Comparison of ENCODE assay signal across 10 mouse cellular contexts in genomic region chr17:84707407-84707806, GRCm38 (mm10). TPM values are rescaled to one million over a fixed set of nuclear protein-coding genes. Genes with fewer than 3 reads are reported as not detected.
DNase-seq lines count a peak whose midpoint lies in the region; ATAC-seq and TF ChIP-seq lines count a peak whose summit lies in the region.
"Had no signal": no experiment of that assay in that cellular context is flagged by ENCODE, and none has a peak within 500 bp of the region (broad histone marks: within the 10 kb centered on the region; RNA-seq: fewer than 3 reads in every experiment).

No protein-coding gene starts in this region.

- ATAC-seq in liver, embryonic 14.5 days (ENCODE audit: insufficient read depth) = no peak
- no peak for ATAC-seq in liver, embryonic 11.5 days (replicated peaks; ENCODE audit: low FRiP score)
- ATAC-seq: midbrain, embryonic 15.5 days had no signal

- no peaks in the 10 kb centered on the region for H3K79me2 ChIP-seq in heart, adult 2 months (replicated peaks; ENCODE audit: control insufficient read depth, insufficient read depth, low read length)

- WGBS in heart, adult 2 months = 71% methylated on average over 4 of the region's 4 CpGs
- 69% methylated on average over 4 of the region's 4 CpGs for WGBS in liver, embryonic 14.5 days (ENCODE audit: insufficient replicate concordance)
- WGBS in liver, embryonic 11.5 days = 66% methylated on average over 4 of the region's 4 CpGs

- no peaks in the 10 kb centered on the region for H3K36me3 ChIP-seq in heart, adult 2 months (ENCODE audit: control insufficient read depth, insufficient read depth, low read length)
- peaks cover 14% of the 10 kb centered on the region for H3K36me3 ChIP-seq in liver, embryonic 14.5 days (replicated peaks; ENCODE audit: control insufficient read depth, insufficient read depth, low read depth)
- peaks cover 24% of the 10 kb centered on the region for H3K36me3 ChIP-seq in liver, embryonic 11.5 days (ENCODE audit: control insufficient read depth, insufficient read depth, low read length)
- H3K36me3 ChIP-seq in E14TG2a.4 (ENCODE audit: insufficient read depth, low read length) = peaks cover 69% of the 10 kb centered on the region
- H3K36me3 ChIP-seq: midbrain, embryonic 15.5 days had no signal

- H3K4me3 ChIP-seq in heart, adult 2 months = no peak overlapping the region
- no peak overlapping the region for H3K4me3 ChIP-seq in liver, embryonic 14.5 days (ENCODE audit: insufficient read depth in 1 of 2, low read depth in 2 of 2, low read length in 2 of 2)
- no peak overlapping the region for H3K4me3 ChIP-seq in liver, embryonic 11.5 days (ENCODE audit: low read depth, low read length)
- H3K4me3 ChIP-seq in E14TG2a.4 (replicated peaks; ENCODE audit: low read length) = no peak overlapping the region
- H3K4me3 ChIP-seq in cortical plate, adult 2 months (ENCODE audit: insufficient read depth, low read length) = no peak overlapping the region
- H3K4me3 ChIP-seq: embryonic facial prominence, embryonic 13.5 days; midbrain, embryonic 15.5 days had no signal

- TF ChIP-seq CTCF in heart, adult 2 months (IDR thresholded peaks at IDR 0.05) = peak; percentile 62
- TF ChIP-seq CTCF in liver, embryonic 14.5 days (IDR thresholded peaks at IDR 0.05; ENCODE audit: low read depth) = peak; percentile 56
- peak; percentile 76 for TF ChIP-seq CTCF in E14TG2a.4 (conservative IDR thresholded peaks at IDR 0.05; ENCODE audit: low read length)
- 0 out of 2 replicates have a peak, but pooled peaks have one; percentile 22 for TF ChIP-seq CTCF in cortical plate, adult 2 months (IDR thresholded peaks at IDR 0.05; ENCODE audit: extremely low read depth, insufficient read depth, low read length)

- no peak overlapping the region for H3K4me2 ChIP-seq in liver, embryonic 14.5 days (ENCODE audit: low read depth)
- no peak overlapping the region for H3K4me2 ChIP-seq in liver, embryonic 11.5 days
- H3K4me2 ChIP-seq: embryonic facial prominence, embryonic 13.5 days; midbrain, embryonic 15.5 days had no signal

- no peaks in the 10 kb centered on the region for H3K4me1 ChIP-seq in heart, adult 2 months (ENCODE audit: control insufficient read depth, insufficient read depth, low read length)
- no peaks in the 10 kb centered on the region for H3K4me1 ChIP-seq in liver, embryonic 14.5 days (replicated peaks; ENCODE audit: control insufficient read depth in 2 of 2, insufficient read depth in 2 of 2, low read length in 1 of 2)
- H3K4me1 ChIP-seq in liver, embryonic 11.5 days (replicated peaks; ENCODE audit: control insufficient read depth, insufficient read depth, low read length) = no peaks in the 10 kb centered on the region
- peaks cover 46% of the 10 kb centered on the region for H3K4me1 ChIP-seq in E14TG2a.4 (replicated peaks; ENCODE audit: low read depth, low read length)
- no peaks in the 10 kb centered on the region for H3K4me1 ChIP-seq in cortical plate, adult 2 months (ENCODE audit: control insufficient read depth, insufficient read depth, low read length)

- intact Hi-C loops in heart, adult 2 months (cut with DNase I) = loop anchor here (10.0 kb wide), 1 partner anchor 233 kb away; no protein-coding TSS in a partner anchor
- intact Hi-C loops in gastrocnemius, postnatal 36 days (cut with DNase I) = no loop called here

- no peak for DNase-seq in heart, adult 2 months
- DNase-seq in heart, adult 9 months (ENCODE audit: low spot score in 2 of 2) = no peak
- DNase-seq in liver, embryonic 14.5 days (ENCODE audit: low read depth in 3 of 3, low spot score in 3 of 3) = no peak
- no peak for DNase-seq in liver, embryonic 11.5 days (ENCODE audit: low spot score)
- DNase-seq in right cerebral cortex, adult 18-20 months = no peak
- no peak for DNase-seq in gastrocnemius, postnatal 36 days

- H3K27ac ChIP-seq in heart, adult 2 months = no peak overlapping the region
- no peak overlapping the region for H3K27ac ChIP-seq in liver, embryonic 14.5 days
- H3K27ac ChIP-seq in liver, embryonic 11.5 days (ENCODE audit: low read depth, low read length) = no peak overlapping the region
- H3K27ac ChIP-seq in cortical plate, adult 2 months (ENCODE audit: insufficient read depth, low read length) = no peak overlapping the region
- H3K27ac ChIP-seq: embryonic facial prominence, embryonic 13.5 days; midbrain, embryonic 15.5 days had no signal

- TF ChIP-seq POLR2A in heart, adult 2 months (IDR thresholded peaks at IDR 0.05; ENCODE audit: insufficient read depth, low read depth, low read length) = no peak
- no peak for TF ChIP-seq POLR2A in cortical plate, adult 2 months (IDR thresholded peaks at IDR 0.05; ENCODE audit: extremely low read depth, insufficient read depth, low read length)

- no peaks in the 10 kb centered on the region for H3K9me3 ChIP-seq in liver, embryonic 14.5 days (ENCODE audit: control insufficient read depth, low read length)
- H3K9me3 ChIP-seq in liver, embryonic 11.5 days (ENCODE audit: control insufficient read depth, low read length) = no peaks in the 10 kb centered on the region
- H3K9me3 ChIP-seq in E14TG2a.4 (ENCODE audit: low read length) = no peaks in the 10 kb centered on the region
- H3K9me3 ChIP-seq: embryonic facial prominence, embryonic 13.5 days; midbrain, embryonic 15.5 days had no signal

- no peak overlapping the region for H3K9ac ChIP-seq in heart, adult 2 months (ENCODE audit: low read depth, low read length)
- H3K9ac ChIP-seq in liver, embryonic 14.5 days (replicated peaks) = no peak overlapping the region
- H3K9ac ChIP-seq in liver, embryonic 11.5 days (ENCODE audit: low read depth, low read length) = no peak overlapping the region
- H3K9ac ChIP-seq: embryonic facial prominence, embryonic 13.5 days; midbrain, embryonic 15.5 days had no signal

- no peak for TF ChIP-seq EP300 in heart, adult 2 months (IDR thresholded peaks at IDR 0.05; ENCODE audit: insufficient read depth, low read depth, low read length)
- no peak for TF ChIP-seq EP300 in liver, embryonic 14.5 days (IDR thresholded peaks at IDR 0.05; ENCODE audit: low read depth)

- H3K27me3 ChIP-seq in heart, adult 2 months (ENCODE audit: control insufficient read depth, insufficient read depth, low read length) = no peaks in the 10 kb centered on the region
- no peaks in the 10 kb centered on the region for H3K27me3 ChIP-seq in liver, embryonic 14.5 days (ENCODE audit: control insufficient read depth, insufficient read depth, low read length)
- no peaks in the 10 kb centered on the region for H3K27me3 ChIP-seq in liver, embryonic 11.5 days (replicated peaks; ENCODE audit: control insufficient read depth, insufficient read depth, low read length)
- H3K27me3 ChIP-seq in E14TG2a.4 (ENCODE audit: insufficient read depth, low read length) = no peaks in the 10 kb centered on the region
- H3K27me3 ChIP-seq: embryonic facial prominence, embryonic 13.5 days had no signal

RNA-seq across cellular contexts. Expression of gene Abcg5, which starts 24.6 kb away (rescaled TPM):
- not detected for total RNA-seq in heart, adult 2 months (2021)
- 0.09 TPM in 1 of 2 replicates, not detected in the other for polyA plus RNA-seq in heart, adult 2 months (2012; rRNA removed)
- 0.33 and 0.42 TPM in 2 replicates for polyA plus RNA-seq in liver, embryonic 14.5 days (2012; rRNA removed)
- polyA plus RNA-seq in liver, embryonic 14.5 days (2014; fragmentation: Nextera tagmentation; extraction: Ambion mirVana) = 0.33 and 0.43 TPM in 2 replicates
- 0.18 and 0.53 TPM in 2 replicates for polyA plus RNA-seq in liver, embryonic 11.5 days (2014; fragmentation: Nextera tagmentation; extraction: Ambion mirVana)
- polyA plus RNA-seq in cortical plate, adult 2 months (2012; rRNA removed) = 0.11 and 0.23 TPM in 2 replicates
- total RNA-seq in gastrocnemius, postnatal 36 days (2021) = not detected

RNA-seq across cellular contexts. Expression of gene Abcg8, which starts 31.3 kb away (rescaled TPM):
- total RNA-seq in heart, adult 2 months (2021) = not detected
- polyA plus RNA-seq in heart, adult 2 months (2012; rRNA removed) = 0.06 TPM in 1 of 2 replicates, not detected in the other
- polyA plus RNA-seq in liver, embryonic 14.5 days (2012; rRNA removed) = 0.57 and 0.84 TPM in 2 replicates
- polyA plus RNA-seq in liver, embryonic 14.5 days (2014; fragmentation: Nextera tagmentation; extraction: Ambion mirVana) = 0.70 and 1.00 TPM in 2 replicates
- 0.10 and 0.14 TPM in 2 replicates for polyA plus RNA-seq in liver, embryonic 11.5 days (2014; fragmentation: Nextera tagmentation; extraction: Ambion mirVana)
- polyA plus RNA-seq in cortical plate, adult 2 months (2012; rRNA removed) = 0.04 TPM in 1 of 2 replicates, not detected in the other
- total RNA-seq in gastrocnemius, postnatal 36 days (2021) = not detected
- polyA plus RNA-seq: midbrain, embryonic 15.5 days had no signal

Comparison
In these comparisons a context has a peak if more than half of its experiments do, and no peak if none do; other contexts are left out.
1. CTCF ChIP-seq: peak in every context shown above with its lines; median percentile 76 in E14TG2a.4; 62 in heart, adult 2 months; 56 in liver, embryonic 14.5 days; 22 in cortical plate, adult 2 months.